Mouse (Mus musculus): ENCODE data around the gene D1Pas1.

- no peak for TF ChIP-seq GATA1 (IDR thresholded peaks at IDR 0.05; ENCODE audit: low read depth, low read length)
- TF ChIP-seq CTCF (IDR thresholded peaks at IDR 0.05 in 2 of 3, conservative IDR thresholded peaks at IDR 0.05 in 1 of 3; ENCODE audit: control insufficient read depth in 1 of 3, insufficient read depth in 1 of 3, low read depth in 2 of 3, low read length in 3 of 3, poor library complexity in 1 of 3, severe bottlenecking in 1 of 3), result no peak
- TF ChIP-seq ZNF384 (IDR thresholded peaks at IDR 0.05; ENCODE audit: low read depth, low read length), result no peak
- no peak for TF ChIP-seq NRF1 (IDR thresholded peaks at IDR 0.05; ENCODE audit: insufficient read depth, low read depth, low read length, poor library complexity, severe bottlenecking)
Measured at GRCm38 (mm10) chr1:186926950-186927316, 40.3 kb upstream of the D1Pas1 start.

Data from MEL (cell line).